Mouse (Mus musculus): ENCODE results near the gene C87499. TPM values are rescaled to one million over a fixed set of nuclear protein-coding genes. Genes with fewer than 3 reads are reported as not detected.

Gene C87499
- total and polyA plus RNA-seq, 3 experiments, result not detected

DNA sequence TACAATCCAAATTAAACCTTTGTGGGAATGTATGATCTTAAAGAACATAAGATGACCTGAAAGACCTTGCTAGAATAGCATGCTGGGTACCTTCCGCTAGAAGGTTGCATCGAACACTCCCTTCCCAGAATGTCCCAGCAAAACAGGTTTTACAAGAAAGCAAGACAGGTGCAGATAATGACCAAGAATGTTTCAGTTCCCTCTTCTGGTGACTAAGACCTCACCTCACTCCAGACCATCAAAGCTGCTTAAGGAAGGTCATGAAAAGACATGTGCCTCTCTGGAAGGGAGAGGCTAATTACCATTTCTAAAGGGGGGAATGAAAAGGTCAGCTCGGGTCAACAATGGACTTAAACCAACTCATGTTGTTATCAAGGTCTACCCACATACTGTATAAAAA is 19.4 kb upstream of the C87499 start:
- DNase-seq, result no peak
- H3K27ac ChIP-seq, result no peak overlapping the region
- H3K79me2 ChIP-seq (replicated peaks; ENCODE audit: control insufficient read depth, insufficient read depth, low read length), result no peaks in the 10 kb centered on the region
- intact Hi-C loops (cut with DNase I), result no loop called here
- H3K4me3 ChIP-seq, result no peak overlapping the region
- H3K36me3 ChIP-seq (ENCODE audit: control insufficient read depth, insufficient read depth, low read length), result no peaks in the 10 kb centered on the region
- no peaks in the 10 kb centered on the region for H3K4me1 ChIP-seq (ENCODE audit: control insufficient read depth, insufficient read depth, low read length)
- no peaks in the 10 kb centered on the region; the same call in 1 of the 2 replicates for H3K27me3 ChIP-seq (ENCODE audit: control insufficient read depth, insufficient read depth, low read length)
- 85% methylated on average over 3 of the region's 3 CpGs for WGBS
- no peak for TF ChIP-seq POLR2A (IDR thresholded peaks at IDR 0.05; ENCODE audit: insufficient read depth, low read depth, low read length)
- TF ChIP-seq CTCF (IDR thresholded peaks at IDR 0.05), result no peak
- TF ChIP-seq EP300 (IDR thresholded peaks at IDR 0.05; ENCODE audit: insufficient read depth, low read depth, low read length), result no peak
- H3K9ac ChIP-seq (ENCODE audit: low read depth, low read length), result no peak overlapping the region

DNA sequence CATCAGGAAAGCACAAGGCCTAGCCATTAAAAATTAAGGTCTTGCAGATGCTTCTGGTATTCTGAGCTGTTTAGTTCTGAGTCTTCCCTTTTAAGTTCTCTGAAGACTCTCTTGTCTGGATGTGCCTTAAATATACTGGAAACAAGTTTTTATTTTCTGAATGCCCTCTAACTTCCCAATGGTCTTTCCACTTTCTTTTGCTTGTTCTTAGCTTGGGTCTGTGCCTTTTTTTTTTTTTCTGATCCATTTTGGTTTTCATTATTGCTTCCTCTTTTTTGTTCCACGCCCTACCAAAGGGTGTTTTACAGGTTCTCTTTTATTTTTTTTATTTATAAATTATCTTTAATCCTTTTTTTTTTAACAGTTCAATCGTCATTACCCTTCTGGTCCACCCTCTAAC is 10.1 kb upstream of the C87499 start, which contains the start of gene Ifna13:
Ifna13 (minus strand) TSS at position 101 of the 400 bp plus-strand sequence.
- no peak within 1 kb of the TSS for H3K27ac ChIP-seq
- no peaks in the 10 kb centered on the region for H3K36me3 ChIP-seq (ENCODE audit: control insufficient read depth, insufficient read depth, low read length)
- H3K79me2 ChIP-seq (replicated peaks; ENCODE audit: control insufficient read depth, insufficient read depth, low read length), result no peaks in the 10 kb centered on the region
- intact Hi-C loops (cut with DNase I), result no loop called here
- H3K4me1 ChIP-seq (ENCODE audit: control insufficient read depth, insufficient read depth, low read length), result no peaks in the 10 kb centered on the region
- TF ChIP-seq EP300 (IDR thresholded peaks at IDR 0.05; ENCODE audit: insufficient read depth, low read depth, low read length) (no peak), POLR2A (IDR thresholded peaks at IDR 0.05; ENCODE audit: insufficient read depth, low read depth, low read length) (no peak), CTCF (IDR thresholded peaks at IDR 0.05) (no peak)
- no peak within 1 kb of the TSS for H3K4me3 ChIP-seq
- 56% methylated on average over 2 of the region's 2 CpGs for WGBS
- no peaks in the 10 kb centered on the region for H3K27me3 ChIP-seq (ENCODE audit: control insufficient read depth, insufficient read depth, low read length)
- no peak within 1 kb of the TSS for H3K9ac ChIP-seq (ENCODE audit: low read depth, low read length)
- DNase-seq, result no peak

DNA sequence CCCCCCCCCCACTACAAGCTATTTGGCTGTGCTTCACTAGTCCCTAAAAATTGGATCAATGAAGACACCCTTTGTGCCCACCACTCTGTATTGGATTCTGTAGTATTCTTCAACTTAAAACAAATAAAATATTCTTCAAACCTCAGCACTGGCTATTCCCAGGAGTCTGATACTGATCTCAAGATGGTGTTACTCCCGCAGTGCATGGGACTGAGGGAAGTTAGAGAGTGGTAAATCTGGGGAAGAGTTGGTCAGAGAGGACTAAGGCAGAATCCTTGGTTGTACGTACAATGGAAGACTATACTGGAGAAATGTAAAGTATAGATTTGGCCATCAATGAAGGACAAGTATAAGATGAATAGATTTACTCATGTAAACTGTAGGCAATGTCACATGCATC is 8.3 kb upstream of the C87499 start:
- DNase-seq, result no peak
- intact Hi-C loops (cut with DNase I), result no loop called here
- Histone ChIP-seq H3K36me3 (ENCODE audit: control insufficient read depth, insufficient read depth, low read length) (no peaks in the 10 kb centered on the region), H3K4me1 (ENCODE audit: control insufficient read depth, insufficient read depth, low read length) (no peaks in the 10 kb centered on the region), H3K79me2 (replicated peaks; ENCODE audit: control insufficient read depth, insufficient read depth, low read length) (no peaks in the 10 kb centered on the region), H3K9ac (ENCODE audit: low read depth, low read length) (no peak overlapping the region), H3K27me3 (ENCODE audit: control insufficient read depth, insufficient read depth, low read length) (no peaks in the 10 kb centered on the region), H3K4me3 (no peak overlapping the region), H3K27ac (no peak overlapping the region)
- 27% methylated on average over 2 of the region's 2 CpGs for WGBS
- no peak for TF ChIP-seq POLR2A (IDR thresholded peaks at IDR 0.05; ENCODE audit: insufficient read depth, low read depth, low read length)
- TF ChIP-seq EP300 (IDR thresholded peaks at IDR 0.05; ENCODE audit: insufficient read depth, low read depth, low read length), result no peak
- TF ChIP-seq CTCF (IDR thresholded peaks at IDR 0.05), result no peak

- TF ChIP-seq EP300 (IDR thresholded peaks at IDR 0.05; ENCODE audit: insufficient read depth, low read depth, low read length) (peak; percentile 83), POLR2A (IDR thresholded peaks at IDR 0.05; ENCODE audit: insufficient read depth, low read depth, low read length) (no peak), CTCF (IDR thresholded peaks at IDR 0.05) (peak; percentile 89)
- Histone ChIP-seq H3K4me1 (ENCODE audit: control insufficient read depth, insufficient read depth, low read length) (no peaks in the 10 kb centered on the region), H3K27me3 (ENCODE audit: control insufficient read depth, insufficient read depth, low read length) (no peaks in the 10 kb centered on the region), H3K79me2 (replicated peaks; ENCODE audit: control insufficient read depth, insufficient read depth, low read length) (no peaks in the 10 kb centered on the region), H3K36me3 (ENCODE audit: control insufficient read depth, insufficient read depth, low read length) (no peaks in the 10 kb centered on the region), H3K27ac (no peak overlapping the region), H3K4me3 (peak overlapping the region; percentile 57), H3K9ac (ENCODE audit: low read depth, low read length) (peak overlapping the region; percentile 72)
- peak; percentile 88 to 93 for DNase-seq
- intact Hi-C loops (cut with DNase I), result loop anchor here (2.0 kb wide), 1 partner anchor 90 kb away; no protein-coding TSS in a partner anchor
- 8% methylated on average over 11 of the region's 11 CpGs for WGBS
These were observed 7.0 kb upstream of the C87499 start for GRCm38 (mm10) chr4:88641077-88641831.

DNA sequence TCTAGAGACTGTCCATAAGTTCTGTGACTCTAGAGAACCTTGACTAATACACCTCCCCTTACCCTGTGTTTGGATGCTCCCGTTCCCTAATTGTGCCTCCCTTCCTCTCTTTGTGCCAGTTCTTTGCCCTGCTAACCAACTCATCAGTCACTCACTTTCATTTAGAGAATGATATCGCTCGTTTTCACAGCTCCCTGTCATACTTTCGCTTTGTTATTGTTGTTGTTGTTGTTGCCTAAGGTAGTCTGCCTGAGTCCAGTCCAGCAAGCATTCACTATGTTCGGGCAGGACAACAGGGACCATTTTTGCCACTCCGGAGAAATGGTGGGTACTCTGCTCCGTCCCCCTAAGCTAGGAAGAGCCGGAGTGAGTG is 6.5 kb upstream of the C87499 start:
- no peaks in the 10 kb centered on the region for H3K79me2 ChIP-seq (replicated peaks; ENCODE audit: control insufficient read depth, insufficient read depth, low read length)
- no peaks in the 10 kb centered on the region for H3K27me3 ChIP-seq (ENCODE audit: control insufficient read depth, insufficient read depth, low read length)
- peak overlapping the region; percentile 57 for H3K4me3 ChIP-seq
- no peak for DNase-seq
- no peak overlapping the region for H3K27ac ChIP-seq
- no peaks in the 10 kb centered on the region for H3K36me3 ChIP-seq (ENCODE audit: control insufficient read depth, insufficient read depth, low read length)
- peak overlapping the region; percentile 72 for H3K9ac ChIP-seq (ENCODE audit: low read depth, low read length)
- intact Hi-C loops (cut with DNase I), result loop anchor here (2.0 kb wide), 1 partner anchor 90 kb away; no protein-coding TSS in a partner anchor
- 20% methylated on average over 8 of the region's 8 CpGs for WGBS
- no peaks in the 10 kb centered on the region for H3K4me1 ChIP-seq (ENCODE audit: control insufficient read depth, insufficient read depth, low read length)
- TF ChIP-seq CTCF (IDR thresholded peaks at IDR 0.05) (no peak), EP300 (IDR thresholded peaks at IDR 0.05; ENCODE audit: insufficient read depth, low read depth, low read length) (no peak), POLR2A (IDR thresholded peaks at IDR 0.05; ENCODE audit: insufficient read depth, low read depth, low read length) (no peak)

DNA sequence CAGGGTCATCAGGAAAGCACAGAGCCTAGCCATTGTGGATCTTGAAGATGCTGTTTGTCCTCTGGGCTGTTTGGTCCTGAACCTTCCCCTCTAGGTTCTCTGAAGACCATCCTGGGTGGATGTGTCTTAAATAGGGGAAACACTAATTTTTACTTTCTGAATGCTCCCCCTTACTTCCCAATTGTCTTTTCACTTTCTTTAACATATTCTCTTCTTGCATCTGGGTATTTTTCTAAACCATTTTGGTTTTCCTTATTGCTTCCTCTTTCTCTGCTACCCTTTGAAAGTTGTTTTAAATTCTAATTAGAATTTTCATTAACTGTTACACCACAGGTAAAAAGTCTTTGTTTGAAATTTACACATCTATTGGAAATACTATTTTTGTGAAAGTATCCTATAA is 30.9 kb downstream of the C87499 start, which contains the start of gene Ifna12:
Ifna12 (minus strand) TSS at position 101 of the 400 bp plus-strand sequence.
- no peak within 1 kb of the TSS for H3K9ac ChIP-seq (ENCODE audit: low read depth, low read length)
- H3K27ac ChIP-seq, result no peak within 1 kb of the TSS
- DNase-seq, result no peak
- intact Hi-C loops (cut with DNase I), result no loop called here
- H3K27me3 ChIP-seq (ENCODE audit: control insufficient read depth, insufficient read depth, low read length), result no peaks in the 10 kb centered on the region
- H3K4me1 ChIP-seq (ENCODE audit: control insufficient read depth, insufficient read depth, low read length), result no peaks in the 10 kb centered on the region
- no peaks in the 10 kb centered on the region for H3K79me2 ChIP-seq (replicated peaks; ENCODE audit: control insufficient read depth, insufficient read depth, low read length)
- TF ChIP-seq CTCF (IDR thresholded peaks at IDR 0.05), result no peak
- H3K36me3 ChIP-seq (ENCODE audit: control insufficient read depth, insufficient read depth, low read length), result no peaks in the 10 kb centered on the region
- H3K4me3 ChIP-seq, result no peak within 1 kb of the TSS
